8 mouse cellular contexts compared by ENCODE assay signal in genomic region chr2:19343901-19344635, GRCm38 (mm10). TPM values are rescaled to one million over a fixed set of nuclear protein-coding genes. Genes with fewer than 3 reads are reported as not detected.
A peak's percentile ranks its signal among the peaks of the same experiment; 100 is the strongest.
DNase-seq lines count a peak whose midpoint lies in the region; ATAC-seq and TF ChIP-seq lines count a peak whose summit lies in the region.

No protein-coding gene starts in this region.

- no peaks in the 10 kb centered on the region for H3K36me3 ChIP-seq in kidney, embryonic 15.5 days
- H3K36me3 ChIP-seq in limb, embryonic 15.5 days = no peaks in the 10 kb centered on the region
- no peaks in the 10 kb centered on the region for H3K36me3 ChIP-seq in myocyte (ENCODE audit: control insufficient read depth, insufficient read depth)

- H3K4me3 ChIP-seq in kidney, embryonic 15.5 days (replicated peaks) = peak overlapping the region; percentile 20
- H3K4me3 ChIP-seq in limb, embryonic 15.5 days = peak overlapping the region; percentile 27
- H3K4me3 ChIP-seq in myocyte = no peak overlapping the region

- H3ac ChIP-seq in myocyte (ENCODE audit: control insufficient read depth, insufficient read length) = no peak overlapping the region

- H3K4me1 ChIP-seq in kidney, embryonic 15.5 days = peaks cover 5% of the 10 kb centered on the region; the same call in 1 of the 2 replicates
- H3K4me1 ChIP-seq in limb, embryonic 15.5 days = no peaks in the 10 kb centered on the region

- H3K27ac ChIP-seq in kidney, embryonic 15.5 days = no peak overlapping the region
- no peak overlapping the region for H3K27ac ChIP-seq in limb, embryonic 15.5 days

- H3K4me2 ChIP-seq in kidney, embryonic 15.5 days = peak overlapping the region; percentile 48
- H3K4me2 ChIP-seq in limb, embryonic 15.5 days = peak overlapping the region; percentile 32
- peak overlapping the region; percentile 43 for H3K4me2 ChIP-seq in myocyte (ENCODE audit: low read depth)

- no peak overlapping the region for H3K9ac ChIP-seq in kidney, embryonic 15.5 days
- no peak overlapping the region for H3K9ac ChIP-seq in limb, embryonic 15.5 days

- H3K27me3 ChIP-seq in kidney, embryonic 15.5 days = no peaks in the 10 kb centered on the region
- peaks cover 5% of the 10 kb centered on the region; the same call in 1 of the 2 replicates for H3K27me3 ChIP-seq in limb, embryonic 15.5 days
- no peaks in the 10 kb centered on the region for H3K27me3 ChIP-seq in myocyte (ENCODE audit: control insufficient read depth, insufficient read depth, insufficient read length)

- H3K9me3 ChIP-seq in kidney, embryonic 15.5 days (replicated peaks) = no peaks in the 10 kb centered on the region
- no peaks in the 10 kb centered on the region for H3K9me3 ChIP-seq in limb, embryonic 15.5 days

- DNase-seq in cerebellum, adult 11 months = peak; percentile 8
- DNase-seq in cerebellum, adult 8-10 months = no peak
- peak; percentile 37 for DNase-seq in cerebellum, adult 9-11 months
- DNase-seq in heart, adult 11 months = peak; percentile 94
- no peak for DNase-seq in embryo, embryonic 9.5 days (ENCODE audit: extremely low spot score)

- 31% methylated on average over 10 of the region's 10 CpGs for WGBS in kidney, embryonic 15.5 days
- WGBS in limb, embryonic 15.5 days = 32% methylated on average over 10 of the region's 10 CpGs

- no peaks in the 10 kb centered on the region for H3K79me2 ChIP-seq in myocyte (ENCODE audit: control insufficient read depth, insufficient read depth)

- peak; percentile 49 for ATAC-seq in kidney, embryonic 15.5 days (replicated peaks; ENCODE audit: low FRiP score)
- no peak; the same call in 1 of the 2 replicates for ATAC-seq in limb, embryonic 15.5 days (ENCODE audit: insufficient number of reproducible peaks, low FRiP score, low TSS enrichment, low read depth)

- no peak for TF ChIP-seq POLR2A in myocyte (IDR thresholded peaks at IDR 0.05; ENCODE audit: insufficient read length, low read depth)

TF ChIP-seq in myocyte, 11 proteins besides CTCF, POLR2A, EP300 and RAD21:
- TF ChIP-seq MAX (IDR thresholded peaks at IDR 0.05; ENCODE audit: low read depth) (no peak), REST (IDR thresholded peaks at IDR 0.05; ENCODE audit: insufficient read depth, insufficient read length) (no peak), SRF (IDR thresholded peaks at IDR 0.05; ENCODE audit: control insufficient read depth, insufficient read length, low read depth) (no peak), USF1 (IDR thresholded peaks at IDR 0.05; ENCODE audit: low read depth) (no peak), MYOG (IDR thresholded peaks at IDR 0.05; ENCODE audit: control insufficient read depth in 1 of 3, insufficient read depth in 1 of 3, insufficient read length in 2 of 3, low read depth in 2 of 3) (no peak), TCF3 (IDR thresholded peaks at IDR 0.05; ENCODE audit: insufficient read length, low read depth) (no peak), MYOD1 (IDR thresholded peaks at IDR 0.05; ENCODE audit: control insufficient read depth in 1 of 3, insufficient read length in 2 of 3, low read depth in 2 of 3) (no peak), E2F4 (IDR thresholded peaks at IDR 0.05; ENCODE audit: insufficient read depth) (no peak), CEBPB (IDR thresholded peaks at IDR 0.05; ENCODE audit: insufficient read depth, poor library complexity, severe bottlenecking) (no peak), POLR2AphosphoS2 (IDR thresholded peaks at IDR 0.05; ENCODE audit: insufficient read length, low read depth) (no peak), TCF12 (IDR thresholded peaks at IDR 0.05; ENCODE audit: insufficient read depth, poor library complexity, severe bottlenecking) (no peak)

RNA-seq across cellular contexts. Expression of gene Msrb2, which starts 27.2 kb away (rescaled TPM):
- polyA plus RNA-seq in kidney, embryonic 15.5 days (2015; fragmentation: Nextera tagmentation; extraction: Ambion mirVana) = 31.1 and 34.2 TPM in 2 replicates
- polyA plus RNA-seq in limb, embryonic 15.5 days (2015; fragmentation: Nextera tagmentation; extraction: Ambion mirVana) = 22.6 and 25.4 TPM in 2 replicates
- polyA plus RNA-seq in myocyte (2012; fragmentation: generic; extraction: Trizol) = 2.5 TPM

Comparison
In these comparisons a context has a peak if more than half of its experiments do, and no peak if none do; other contexts are left out.
1. DNase-seq: peak in cerebellum, adult 11 months (single experiment), cerebellum, adult 9-11 months (single experiment) and heart, adult 11 months (single experiment); none in cerebellum, adult 8-10 months (single experiment) and embryo, embryonic 9.5 days (single experiment).
2. Peak in every context shown above with its lines, with median percentiles within 50 percentile points of each other: H3K4me2 ChIP-seq.